Mouse (Mus musculus) brain, embryonic 14.5 days (tissue): ENCODE results near the gene Med7.

ENCODE experiments used
- CTCF ChIP-seq: fragments of 200-500 bp; IDR thresholded peaks from 2 replicates; pipeline ENCODE4 v1.5.1; 2012; ENCODE audit warnings: inconsistent platforms, mild to moderate bottlenecking, moderate library complexity, borderline replicate concordance; ENCODE audit not compliant: insufficient read depth, insufficient read length; ENCODE audit errors: extremely low read depth
- POLR2A ChIP-seq: fragments of 200-500 bp; IDR thresholded peaks from 2 replicates; pipeline ENCODE4 v1.6.1; 2012; ENCODE audit warnings: mild to moderate bottlenecking, inconsistent platforms, borderline replicate concordance; ENCODE audit not compliant: poor library complexity, insufficient read depth, insufficient read length, severe bottlenecking; ENCODE audit errors: extremely low read depth

DNA sequence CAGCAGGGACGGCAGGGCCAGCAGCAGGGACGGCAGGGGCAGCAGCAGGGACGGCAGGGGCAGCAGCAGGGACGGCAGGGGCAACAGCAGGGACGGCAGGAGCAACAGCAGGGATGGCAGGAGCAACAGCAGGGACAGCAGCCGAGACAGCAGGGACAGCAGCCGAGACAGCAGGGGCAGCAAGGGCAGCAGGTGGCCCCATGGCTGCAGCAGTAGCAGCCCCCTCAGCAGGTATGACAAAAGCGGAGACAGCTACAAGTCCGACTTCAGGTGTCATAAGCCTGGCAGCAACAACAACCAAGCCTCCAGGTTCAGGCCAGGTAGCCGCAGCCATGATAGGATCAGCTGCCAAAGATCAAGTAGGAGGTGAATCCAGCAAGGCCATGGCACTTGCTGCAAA is 30.0 kb upstream of the Med7 start:
- no peak for TF ChIP-seq CTCF
- TF ChIP-seq POLR2A = no peak
